Mouse (Mus musculus) liver, postnatal 0 days (tissue): Measurements from ENCODE around the gene Senp1. TPM values are rescaled to one million over a fixed set of nuclear protein-coding genes. Genes with fewer than 3 reads are reported as not detected.

Experiments
- ATAC-seq: fragments of 200-750 bp; cut with Nextera tagmentation; 2 replicates; pipeline ENCODE4 v1.8.0; 2017; ENCODE audit warnings: mild to moderate bottlenecking, moderate library complexity
- DNase-seq: peaks from one replicate; pipeline ENCODE4 v3.0.0-alpha.2; 2016
- H3K27ac ChIP-seq: fragments of 300-500 bp; sonication (generic); 2 replicates; pipeline ENCODE4 v1.5.1; 2014; ENCODE audit warnings: antibody characterized with exemption, moderate library complexity, mild to moderate bottlenecking, low read depth
- H3K27me3 ChIP-seq: fragments of 300-500 bp; sonication (generic); 2 replicates; pipeline ENCODE4 v1.6.1; 2014; ENCODE audit warnings: low read length, control low read depth, mixed read lengths; ENCODE audit not compliant: insufficient read depth
- H3K36me3 ChIP-seq: fragments of 300-500 bp; sonication (generic); replicated peaks from 2 replicates; pipeline ENCODE4 v1.6.1; 2014; ENCODE audit warnings: mild to moderate bottlenecking, control low read depth, low read length, moderate library complexity, mixed read lengths; ENCODE audit not compliant: insufficient read depth
- H3K4me1 ChIP-seq: fragments of 300-500 bp; sonication (generic); 2 replicates; pipeline ENCODE4 v1.6.1; 2014; ENCODE audit warnings: antibody characterized with exemption, mild to moderate bottlenecking, control low read depth; ENCODE audit not compliant: insufficient read depth
- H3K4me2 ChIP-seq: fragments of 300-500 bp; sonication (generic); 2 replicates; pipeline ENCODE4 v1.6.1; 2014; ENCODE audit warnings: low read depth, mild to moderate bottlenecking, low read length, moderate library complexity, mixed read lengths
- H3K4me3 ChIP-seq: fragments of 300-500 bp; sonication (generic); 2 replicates; pipeline ENCODE4 v1.5.1; 2014; ENCODE audit warnings: low read depth, low read length
- H3K9ac ChIP-seq: fragments of 300-500 bp; sonication (generic); replicated peaks from 2 replicates; pipeline ENCODE4 v1.6.1; 2014; ENCODE audit warnings: mild to moderate bottlenecking, moderate library complexity
- H3K9me3 ChIP-seq: fragments of 300-500 bp; sonication (generic); 2 replicates; pipeline ENCODE4 v1.6.1; 2016; ENCODE audit warnings: mild to moderate bottlenecking, control low read depth, low read length, mixed read lengths
- CTCF ChIP-seq: sonication (generic); IDR thresholded peaks from 2 replicates; pipeline ENCODE4 v1.5.1; 2016; ENCODE audit warnings: antibody characterized with exemption, low read depth
- EP300 ChIP-seq: IDR thresholded peaks from 2 replicates; pipeline ENCODE4 v1.6.1; 2016; ENCODE audit warnings: antibody characterized with exemption, low read depth, mild to moderate bottlenecking
- WGBS: fragments of 180-500 bp; shearing (Covaris S2); extraction: QIAGEN DNeasy Blood & Tissue Kit; methylation state at CpG from one replicate; pipeline ENCODE4 v1.1.7; 2014; ENCODE audit not compliant: insufficient replicate concordance; 5-methylcytosine and 5-hydroxymethylcytosine counted together
- polyA plus RNA-seq: library from polyadenylated mRNA; unstranded; fragments of >200 nt; fragmentation: Nextera tagmentation; extraction: Ambion mirVana; gene quantifications from 2 replicates; pipeline ENCODE4 v1.2.1, GENCODE M21; 2015

The Senp1 gene
- polyA plus RNA-seq, 1 experiment from 2014 or later = 6.7 TPM

GRCm38 (mm10) chr15:98098519-98098918 lies 5.0 kb upstream of the Senp1 start:
- H3K27ac ChIP-seq = no peak overlapping the region
- 84% methylated on average over 9 of the region's 9 CpGs for WGBS
- no peak overlapping the region for H3K9ac ChIP-seq
- H3K4me1 ChIP-seq = 0 out of 2 replicates have a peak, but pooled peaks cover 3% of the 10 kb centered on the region
- ATAC-seq = no peak
- H3K27me3 ChIP-seq = no peaks in the 10 kb centered on the region
- H3K9me3 ChIP-seq = no peaks in the 10 kb centered on the region
- no peaks in the 10 kb centered on the region for H3K36me3 ChIP-seq
- no peak for DNase-seq
- no peak overlapping the region for H3K4me3 ChIP-seq
- TF ChIP-seq CTCF = no peak
- no peak for TF ChIP-seq EP300
- no peak overlapping the region for H3K4me2 ChIP-seq

GRCm38 (mm10) chr15:98096957-98097356 lies 3.4 kb upstream of the Senp1 start:
- H3K4me3 ChIP-seq = no peak overlapping the region
- no peak overlapping the region for H3K27ac ChIP-seq
- ATAC-seq (no peak), DNase-seq (peak; percentile 40)
- peaks cover 4% of the 10 kb centered on the region; the same call in 1 of the 2 replicates for H3K4me1 ChIP-seq
- no peaks in the 10 kb centered on the region for H3K36me3 ChIP-seq
- no peaks in the 10 kb centered on the region for H3K27me3 ChIP-seq
- TF ChIP-seq CTCF (peak; percentile 60), EP300 (no peak)
- no peaks in the 10 kb centered on the region for H3K9me3 ChIP-seq
- no peak overlapping the region for H3K9ac ChIP-seq
- WGBS = 58% methylated on average over 3 of the region's 3 CpGs
- H3K4me2 ChIP-seq = no peak overlapping the region

DNA sequence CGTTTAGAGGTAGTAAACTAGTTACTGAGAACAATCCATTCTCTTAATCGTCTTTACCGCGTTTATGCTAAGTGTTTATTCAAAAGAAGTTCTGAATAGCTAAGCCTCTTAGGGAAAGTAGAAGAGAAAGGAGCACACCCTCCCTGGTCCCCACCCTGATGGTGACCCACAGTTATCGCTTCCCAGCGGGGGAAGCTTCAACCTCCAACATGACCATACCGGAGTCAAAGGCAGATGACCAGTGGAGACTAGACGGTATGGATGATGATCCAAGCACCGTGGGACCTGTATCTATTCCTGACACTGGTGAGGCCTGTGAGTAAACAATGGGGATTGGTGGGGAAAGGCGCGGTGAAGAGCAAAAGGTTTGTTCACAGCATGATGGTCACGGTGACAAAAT lies 1.4 kb upstream of the Senp1 start:
- Histone ChIP-seq H3K4me2 (no peak overlapping the region), H3K36me3 (no peaks in the 10 kb centered on the region), H3K9me3 (no peaks in the 10 kb centered on the region), H3K4me1 (peaks cover 8% of the 10 kb centered on the region; the same call in 1 of the 2 replicates), H3K27ac (no peak overlapping the region), H3K27me3 (no peaks in the 10 kb centered on the region), H3K4me3 (no peak overlapping the region), H3K9ac (no peak overlapping the region)
- TF ChIP-seq CTCF (no peak), EP300 (no peak)
- DNase-seq = no peak
- 89% methylated on average over 12 of the region's 12 CpGs for WGBS
- ATAC-seq = no peak

DNA sequence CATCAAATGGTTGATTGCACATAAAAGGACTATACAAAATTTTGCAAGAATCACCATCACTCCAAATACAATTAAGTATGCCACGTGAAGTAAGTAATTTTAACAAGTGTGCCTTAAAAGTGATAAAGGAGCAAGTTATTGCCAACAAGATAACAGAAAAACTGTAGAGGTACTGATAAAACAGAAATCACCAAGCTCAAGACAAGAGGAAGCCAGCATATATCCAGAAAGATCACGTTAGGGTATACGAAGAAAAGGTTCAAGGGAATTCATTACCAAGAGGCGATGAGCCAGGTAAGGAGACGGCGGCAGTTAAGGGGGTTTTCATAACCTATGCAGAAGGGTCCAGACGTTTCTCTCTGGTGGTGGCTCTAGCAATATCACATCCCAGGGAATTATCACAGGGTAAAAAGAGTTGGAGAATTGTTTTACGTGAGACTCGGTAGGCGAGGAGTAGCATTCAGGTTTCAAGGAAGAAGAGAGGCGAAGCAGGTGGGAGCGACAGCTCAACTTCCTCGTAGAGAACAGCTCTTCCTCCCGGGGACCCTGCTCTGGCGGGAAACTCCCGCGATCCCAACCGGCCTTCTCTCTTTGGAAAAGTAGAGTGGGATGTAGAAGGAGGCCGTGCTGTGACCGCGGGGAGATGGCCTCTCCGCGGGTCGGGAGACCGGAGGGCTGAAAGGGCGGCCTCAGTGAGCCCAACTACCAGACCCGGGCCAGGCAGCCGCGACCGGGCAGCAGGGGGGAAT lies 998 bp downstream of the Senp1 start, which contains the start of gene Pfkm:
Gene Pfkm, plus strand, starts transcription at position 218 of the 749 bp plus-strand sequence.
- H3K27ac ChIP-seq = peak within 1 kb of the TSS; percentile 98
- H3K4me3 ChIP-seq = peak within 1 kb of the TSS; percentile 99
- H3K4me1 ChIP-seq = peaks cover 8% of the 10 kb centered on the region; the same call in 1 of the 2 replicates
- ATAC-seq = no peak; the same call in 1 of the 2 replicates
- WGBS = under 1% methylated on average over 21 of the region's 30 CpGs
- no peaks in the 10 kb centered on the region for H3K9me3 ChIP-seq
- peak within 1 kb of the TSS; percentile 77 for H3K4me2 ChIP-seq
- no peaks in the 10 kb centered on the region for H3K27me3 ChIP-seq
- no peaks in the 10 kb centered on the region; the same call in 1 of the 2 replicates for H3K36me3 ChIP-seq
- TF ChIP-seq EP300 (peak; percentile 82), CTCF (no peak)
- DNase-seq = no peak
- H3K9ac ChIP-seq = peak within 1 kb of the TSS; percentile 97

DNA sequence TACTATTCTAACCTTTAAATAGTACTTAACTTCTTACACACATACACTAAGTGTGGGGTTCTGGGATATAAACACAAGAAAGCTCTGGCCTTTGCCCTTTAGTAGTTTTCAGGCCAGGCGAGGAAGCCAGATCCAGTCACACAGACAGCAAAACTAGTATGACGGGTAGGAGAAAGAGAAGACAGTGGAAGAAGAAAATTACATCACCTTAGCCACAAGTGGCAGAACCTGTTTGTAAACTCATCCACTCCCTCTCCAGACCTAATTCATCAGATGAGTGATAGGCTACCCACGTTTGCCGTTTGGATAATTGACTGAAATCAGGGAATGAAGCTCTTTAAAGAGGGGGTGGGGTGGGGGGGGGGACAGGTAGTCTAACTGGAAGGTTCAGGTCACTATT lies 1.7 kb downstream of the Senp1 start:
- TF ChIP-seq CTCF (no peak), EP300 (no peak)
- H3K4me1 ChIP-seq = peaks cover 8% of the 10 kb centered on the region; the same call in 1 of the 2 replicates
- 16% methylated on average over 4 of the region's 4 CpGs for WGBS
- no peaks in the 10 kb centered on the region for H3K9me3 ChIP-seq
- peak overlapping the region; percentile 99 for H3K4me3 ChIP-seq
- peak overlapping the region; percentile 77 for H3K4me2 ChIP-seq
- no peak overlapping the region for H3K27ac ChIP-seq
- DNase-seq (no peak), ATAC-seq (no peak)
- H3K9ac ChIP-seq = peak overlapping the region; percentile 36
- H3K27me3 ChIP-seq = no peaks in the 10 kb centered on the region
- no peaks in the 10 kb centered on the region; the same call in 1 of the 2 replicates for H3K36me3 ChIP-seq

GRCm38 (mm10) chr15:98089421-98090183 lies 3.9 kb downstream of the Senp1 start:
- Histone ChIP-seq H3K36me3 (peaks cover 16% of the 10 kb centered on the region), H3K4me1 (peaks cover 8% of the 10 kb centered on the region; the same call in 1 of the 2 replicates), H3K4me3 (no peak overlapping the region), H3K9ac (no peak overlapping the region), H3K27me3 (no peaks in the 10 kb centered on the region), H3K4me2 (0 out of 2 replicates have a peak overlapping the region, but pooled peaks have one; percentile 0), H3K9me3 (no peaks in the 10 kb centered on the region), H3K27ac (peak overlapping the region; percentile 4; the same call in 1 of the 2 replicates)
- DNase-seq (peak; percentile 46), ATAC-seq (no peak)
- 55% methylated on average over 9 of the region's 9 CpGs for WGBS
- TF ChIP-seq CTCF (peak; percentile 70), EP300 (no peak)
